Mouse (Mus musculus): ENCODE results near the gene Nckap5.
"Not testable (repeated sequence)": the region's sequence is repeated elsewhere in the genome, so short reads cannot be mapped to it uniquely, and the experiment has no call there.

The Nckap5 gene

GRCm38 (mm10) chr1:126022959-126023358, 807.6 kb downstream of the Nckap5 start:
- no peak for DNase-seq (ENCODE audit: extremely low spot score)

GRCm38 (mm10) chr1:126018654-126019053, 811.9 kb downstream of the Nckap5 start:
- DNase-seq (ENCODE audit: extremely low spot score) = not testable (repeated sequence)

- no peak for DNase-seq (ENCODE audit: extremely low spot score)
Observed at GRCm38 (mm10) chr1:126011661-126012091, 818.9 kb downstream of the Nckap5 start.

- no peak for DNase-seq (ENCODE audit: extremely low spot score)
Observed at GRCm38 (mm10) chr1:126007571-126007970, 823.0 kb downstream of the Nckap5 start.

- DNase-seq (ENCODE audit: extremely low spot score) = no peak
Observed at GRCm38 (mm10) chr1:126005672-126006071, 824.9 kb downstream of the Nckap5 start.

GRCm38 (mm10) chr1:125996540-125996939, 834.1 kb downstream of the Nckap5 start:
- DNase-seq (ENCODE audit: extremely low spot score) = peak; percentile 10

GRCm38 (mm10) chr1:125987803-125988202, 842.8 kb downstream of the Nckap5 start:
- DNase-seq (ENCODE audit: extremely low spot score) = no peak

GRCm38 (mm10) chr1:125984570-125984969, 846.0 kb downstream of the Nckap5 start:
- DNase-seq (ENCODE audit: extremely low spot score) = no peak

- DNase-seq (ENCODE audit: extremely low spot score) = no peak
Observed at GRCm38 (mm10) chr1:125974649-125975048, 856.0 kb downstream of the Nckap5 start.

GRCm38 (mm10) chr1:125971933-125972332, 858.7 kb downstream of the Nckap5 start:
- no peak for DNase-seq (ENCODE audit: extremely low spot score)

GRCm38 (mm10) chr1:125967671-125968070, 862.9 kb downstream of the Nckap5 start:
- DNase-seq (ENCODE audit: extremely low spot score) = no peak

GRCm38 (mm10) chr1:125951026-125951425, 879.6 kb downstream of the Nckap5 start:
- no peak for DNase-seq (ENCODE audit: extremely low spot score)

- DNase-seq (ENCODE audit: extremely low spot score) = no peak
Observed at GRCm38 (mm10) chr1:125949076-125949475, 881.5 kb downstream of the Nckap5 start.

- DNase-seq (ENCODE audit: extremely low spot score) = no peak
Observed at GRCm38 (mm10) chr1:125945136-125945535, 885.5 kb downstream of the Nckap5 start.

- DNase-seq (ENCODE audit: extremely low spot score) = no peak
Observed at GRCm38 (mm10) chr1:125943305-125943704, 887.3 kb downstream of the Nckap5 start.

- DNase-seq (ENCODE audit: extremely low spot score) = no peak
Observed at GRCm38 (mm10) chr1:125925486-125925885, 905.1 kb downstream of the Nckap5 start.

- no peak for DNase-seq (ENCODE audit: extremely low spot score)
Observed at GRCm38 (mm10) chr1:125923062-125923461, 907.5 kb downstream of the Nckap5 start.

- DNase-seq (ENCODE audit: extremely low spot score) = no peak
Observed at GRCm38 (mm10) chr1:125920696-125921095, 909.9 kb downstream of the Nckap5 start.

GRCm38 (mm10) chr1:125912601-125913600, 917.7 kb downstream of the Nckap5 start, which contains the start of gene Lypd1:
Lypd1 (minus strand) TSS chr1:125913101.
- peak; percentile 17 for DNase-seq (ENCODE audit: extremely low spot score)

GRCm38 (mm10) chr1:125911901-125912445, 918.6 kb downstream of the Nckap5 start:
- no peak for DNase-seq (ENCODE audit: extremely low spot score)

- peak; percentile 53 for DNase-seq (ENCODE audit: extremely low spot score)
Observed at GRCm38 (mm10) chr1:125911337-125911900, 919.2 kb downstream of the Nckap5 start.

- no peak for DNase-seq (ENCODE audit: extremely low spot score)
Observed at GRCm38 (mm10) chr1:125910871-125911265, 919.7 kb downstream of the Nckap5 start.

Data from embryo, embryonic 9.5 days (tissue).